Mouse (Mus musculus) CH12F3 (cell line): Measurements from ENCODE around the gene Skil.
"Not testable (repeated sequence)": the region's sequence is repeated elsewhere in the genome, so short reads cannot be mapped to it uniquely, and the experiment has no call there.

Source experiments
- in situ Hi-C: fragments of 300-500 bp; cut with MboI; formaldehyde crosslinking; loops from 2 replicates; pipeline ENCODE4 v1.14.3; 2020; ENCODE audit warnings: low sequenced_read_pairs

The Skil gene

GRCm38 (mm10) chr3:31123098-31123497, 28.2 kb downstream of the Skil start:
- in situ Hi-C loops: no loop called here

DNA sequence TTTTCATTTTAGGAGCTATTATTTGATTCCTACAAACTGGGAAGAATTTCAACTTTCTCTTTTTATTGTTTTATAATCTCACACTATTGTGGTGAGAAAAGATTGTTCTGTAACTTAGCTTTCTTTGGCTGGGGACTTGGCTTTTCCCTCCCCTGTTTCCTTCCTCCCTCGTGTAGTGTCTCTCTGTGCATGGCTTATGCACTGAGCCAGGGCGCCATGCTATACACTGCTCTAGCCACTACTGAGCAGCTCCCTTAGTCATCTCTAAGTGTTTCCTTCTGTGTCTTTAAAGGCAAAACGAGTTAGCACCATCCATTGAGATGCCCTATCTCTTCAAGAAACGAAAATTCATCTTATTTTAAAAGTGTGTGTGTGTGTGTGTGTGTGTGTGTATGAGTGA, 31.4 kb downstream of the Skil start:
- in situ Hi-C loops: no loop called here

GRCm38 (mm10) chr3:31126848-31127247, 32.0 kb downstream of the Skil start:
- in situ Hi-C loops: no loop called here

GRCm38 (mm10) chr3:31129766-31130165, 34.9 kb downstream of the Skil start:
- in situ Hi-C loops: loop anchor here (5.0 kb wide), 1 partner anchor 72 kb away; no protein-coding TSS in a partner anchor

DNA sequence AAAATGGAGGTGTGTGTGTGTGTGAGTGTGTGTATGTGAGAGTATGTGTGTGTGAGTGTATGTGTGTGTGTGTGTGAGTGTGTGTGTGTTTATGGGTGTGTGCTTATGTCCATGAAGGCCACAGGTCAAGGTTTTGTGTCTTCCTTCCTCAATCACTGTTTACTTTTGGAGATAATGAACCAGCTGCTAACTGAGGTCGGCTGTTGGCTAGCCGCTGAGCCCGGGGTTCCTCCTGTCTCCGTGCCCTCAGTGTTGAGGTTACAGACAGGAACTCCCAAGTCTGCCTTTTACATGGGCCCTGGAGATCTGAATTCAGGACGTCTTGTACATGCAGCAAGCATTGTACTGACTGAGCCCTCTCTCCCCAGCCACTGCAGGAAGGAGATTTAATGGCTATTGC, 38.8 kb downstream of the Skil start:
- in situ Hi-C loops: loop anchor here (5.0 kb wide), 1 partner anchor 76 kb away; no protein-coding TSS in a partner anchor

GRCm38 (mm10) chr3:31134246-31134645, 39.4 kb downstream of the Skil start:
- in situ Hi-C loops: loop anchor here (5.0 kb wide), 1 partner anchor 77 kb away; no protein-coding TSS in a partner anchor

DNA sequence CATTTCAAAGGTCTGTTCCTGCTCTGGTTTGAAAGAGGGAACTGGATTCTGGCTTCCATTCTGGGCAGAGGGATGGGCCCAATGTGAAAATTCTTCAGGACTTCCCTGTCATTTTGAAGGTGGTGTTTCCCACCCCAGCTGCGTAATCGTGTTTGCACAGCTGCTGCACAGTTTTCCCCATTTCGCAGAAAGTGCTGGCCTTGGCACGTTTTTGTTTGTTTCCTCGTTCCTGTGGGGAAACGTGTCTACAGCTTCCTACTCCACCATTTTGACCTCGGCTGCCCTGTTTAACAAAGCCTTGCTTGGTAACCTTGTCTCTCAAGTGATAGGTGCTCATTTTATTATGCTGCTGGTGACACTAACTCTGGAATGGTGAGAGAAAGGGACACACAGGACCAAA, 39.8 kb downstream of the Skil start:
- in situ Hi-C loops: loop anchor here (5.0 kb wide), 1 partner anchor 77 kb away; no protein-coding TSS in a partner anchor

DNA sequence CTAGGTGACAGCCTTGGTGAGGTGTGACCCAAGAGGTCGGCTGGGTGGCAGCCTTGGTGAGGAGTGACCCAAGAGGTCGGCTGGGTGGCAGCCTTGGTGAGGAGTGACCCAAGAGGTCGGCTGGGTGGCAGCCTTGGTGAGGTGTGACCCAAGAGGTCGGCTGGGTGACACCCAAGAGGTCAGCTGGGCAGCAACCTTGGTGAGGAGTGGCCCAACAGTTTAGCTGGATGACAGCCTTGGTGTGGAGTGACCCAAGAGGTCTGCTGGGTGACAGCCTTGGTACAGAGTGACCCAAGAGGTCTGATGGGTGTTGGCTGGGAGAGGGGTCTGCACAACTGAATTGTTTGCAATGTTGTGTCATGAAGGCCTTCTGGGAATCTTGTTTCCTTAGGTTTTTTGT, 41.7 kb downstream of the Skil start:
- in situ Hi-C loops: not testable (repeated sequence)

DNA sequence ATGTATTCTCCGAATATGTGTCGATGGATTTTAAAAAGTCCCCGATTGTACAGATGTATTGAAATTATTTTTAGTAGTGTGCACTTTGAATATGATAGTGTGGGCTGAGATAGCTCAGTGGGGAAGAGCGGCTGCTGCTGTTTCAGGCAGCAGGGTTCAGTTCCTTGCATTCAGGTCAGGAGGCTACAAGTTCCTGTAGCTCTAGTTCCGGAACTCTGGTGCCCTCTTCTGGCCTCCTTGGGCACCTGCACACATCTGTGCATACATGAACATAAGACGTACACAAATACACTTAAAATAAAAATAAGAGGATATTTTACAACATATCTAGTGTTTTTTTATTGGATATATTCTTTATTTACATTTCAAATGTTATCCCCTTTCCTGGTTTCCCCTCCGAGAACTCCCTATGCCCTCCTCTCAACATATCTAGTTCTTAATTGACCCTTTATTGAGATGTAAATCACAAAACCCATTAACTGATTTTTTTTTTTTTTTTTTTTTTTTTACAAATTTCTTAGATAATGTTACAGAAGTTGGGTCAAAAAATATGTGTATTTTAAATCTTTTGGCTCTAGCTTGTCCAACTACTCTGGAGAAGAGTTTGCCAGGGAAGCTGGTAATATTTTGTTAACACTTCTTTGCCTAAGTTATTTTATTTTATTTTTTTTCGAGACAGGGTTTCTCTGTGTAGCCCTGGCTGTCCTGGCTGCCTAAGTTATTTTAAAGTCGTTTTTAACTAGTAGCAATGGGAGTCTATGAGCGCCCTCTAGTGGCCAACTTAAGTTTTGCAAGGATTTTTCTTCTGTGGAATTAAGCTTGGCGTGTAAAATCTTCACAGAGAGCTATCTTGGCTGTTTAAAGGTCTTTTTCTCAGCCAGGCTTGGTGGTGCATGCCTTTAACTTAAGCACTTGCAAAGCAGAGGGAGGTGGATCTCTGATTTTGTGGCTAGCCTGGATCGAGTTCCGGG, 43.9 kb downstream of the Skil start:
- in situ Hi-C loops: no loop called here

DNA sequence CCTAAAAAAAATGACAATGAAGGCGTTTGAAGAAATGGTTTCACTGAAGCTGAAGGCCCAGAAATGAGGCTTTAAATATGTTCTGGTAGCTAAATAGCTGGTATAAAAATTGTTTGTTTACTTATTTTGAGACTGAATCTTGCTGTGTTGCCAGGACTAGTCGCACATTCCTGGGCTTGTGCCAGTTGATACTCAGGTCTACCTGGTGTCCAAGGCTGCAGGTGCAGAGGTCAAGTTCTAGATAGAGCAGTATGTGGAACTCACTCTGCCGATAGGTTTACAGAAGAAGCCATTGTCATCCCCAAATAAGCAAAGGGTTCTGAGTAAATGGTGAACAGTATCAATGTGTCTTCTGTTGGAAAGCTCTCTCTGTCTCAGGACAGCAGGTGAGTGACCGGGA, 46.8 kb downstream of the Skil start:
- in situ Hi-C loops: no loop called here

DNA sequence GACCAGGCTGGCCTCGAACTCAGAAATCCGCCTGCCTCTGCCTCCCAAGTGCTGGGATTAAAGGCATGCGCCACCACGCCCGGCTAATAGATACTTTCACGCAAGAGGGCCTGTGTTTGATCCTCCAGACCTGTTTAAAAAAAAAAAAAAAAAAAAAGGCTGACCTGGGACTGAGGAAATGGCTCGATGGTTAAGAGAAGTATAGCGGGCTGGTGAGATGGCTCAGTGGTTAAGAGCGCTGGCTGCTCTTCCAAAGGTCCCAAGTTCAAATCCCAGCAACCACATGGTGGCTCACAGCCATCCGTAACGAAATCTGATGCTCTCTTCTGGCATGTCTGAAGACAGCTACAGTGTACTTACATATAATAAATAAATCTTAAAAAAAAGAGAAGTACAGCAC, 50.4 kb downstream of the Skil start:
- in situ Hi-C loops: loop anchor here (5.0 kb wide), 1 partner anchor 457 kb away; no protein-coding TSS in a partner anchor

DNA sequence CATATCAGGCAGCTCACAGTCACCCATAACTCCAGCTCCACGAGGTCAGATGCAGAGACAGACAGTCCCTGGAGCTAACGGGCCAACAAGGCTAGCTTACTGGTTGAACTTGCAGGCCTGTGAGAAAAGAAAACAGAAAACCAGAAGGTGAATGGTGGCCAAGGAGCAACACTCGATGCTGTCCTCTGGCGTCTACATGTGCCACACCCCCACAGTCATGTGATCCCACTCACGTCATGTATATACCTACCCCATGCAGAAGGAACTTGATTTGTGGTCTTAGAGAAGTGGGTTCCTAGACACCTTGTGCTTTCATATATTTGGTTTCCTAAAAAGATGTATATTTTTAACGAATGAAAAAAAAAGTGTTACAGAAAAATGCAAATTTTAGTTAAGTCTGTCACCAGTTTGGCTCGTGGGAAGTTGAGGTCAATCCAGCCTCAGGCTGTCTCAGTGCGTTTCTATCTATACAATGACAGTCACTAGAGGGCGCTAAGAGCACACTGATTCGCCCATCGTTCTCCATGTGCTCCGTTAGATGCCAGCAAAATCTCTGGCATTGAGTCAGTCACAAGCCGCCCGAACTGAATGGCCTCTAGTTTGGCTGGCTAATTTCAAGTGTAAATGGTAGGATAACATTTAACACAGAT, 50.9 kb downstream of the Skil start:
- in situ Hi-C loops: loop anchor here (5.0 kb wide), 1 partner anchor 457 kb away; no protein-coding TSS in a partner anchor

GRCm38 (mm10) chr3:31148595-31148994, 53.7 kb downstream of the Skil start:
- in situ Hi-C loops: loop anchor here (5.0 kb wide), 1 partner anchor 454 kb away; no protein-coding TSS in a partner anchor

- in situ Hi-C loops: loop anchor here (5.0 kb wide), 1 partner anchor 453 kb away; no protein-coding TSS in a partner anchor
Observed at GRCm38 (mm10) chr3:31149706-31150105, 54.8 kb downstream of the Skil start, which contains the start of gene Cldn11. Gene Cldn11 (plus strand): TSS chr3:31149920.

GRCm38 (mm10) chr3:31152108-31152507, 57.2 kb downstream of the Skil start:
- in situ Hi-C loops: no loop called here

- in situ Hi-C loops: no loop called here
Observed at GRCm38 (mm10) chr3:31156126-31156525, 61.3 kb downstream of the Skil start.

- in situ Hi-C loops: no loop called here
Observed at GRCm38 (mm10) chr3:31157776-31158175, 62.9 kb downstream of the Skil start.

- in situ Hi-C loops: no loop called here
Observed at GRCm38 (mm10) chr3:31160046-31160445, 65.2 kb downstream of the Skil start.

DNA sequence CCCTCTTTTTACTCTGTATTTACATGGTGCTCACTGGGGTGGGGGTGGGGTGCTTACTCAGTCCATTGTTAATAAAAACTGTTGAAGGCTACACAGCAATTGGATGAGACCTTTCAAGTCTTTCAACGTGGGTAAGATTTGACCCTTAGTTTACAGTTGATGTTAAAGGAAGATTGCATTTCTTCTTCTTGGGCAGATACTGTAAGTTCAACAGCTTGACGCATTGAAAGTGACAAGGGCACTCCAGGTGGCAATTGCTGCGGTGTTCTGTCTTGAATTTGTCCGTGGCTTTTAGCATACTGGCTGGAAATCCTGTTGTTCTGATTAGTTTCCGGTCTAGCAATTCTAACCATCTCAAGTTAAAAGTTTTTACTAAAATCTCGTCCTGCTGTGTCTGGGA, 66.5 kb downstream of the Skil start:
- in situ Hi-C loops: no loop called here

GRCm38 (mm10) chr3:31162860-31163259, 68.0 kb downstream of the Skil start:
- in situ Hi-C loops: no loop called here

GRCm38 (mm10) chr3:31165803-31166202, 70.9 kb downstream of the Skil start:
- in situ Hi-C loops: no loop called here
